Mouse (Mus musculus) heart, adult 2 months (tissue): Measurements from ENCODE around the gene Psmd3. TPM values are rescaled to one million over a fixed set of nuclear protein-coding genes. Genes with fewer than 3 reads are reported as not detected.
A peak's percentile ranks its signal among the peaks of the same experiment; 100 is the strongest.
"Not testable (repeated sequence)": the region's sequence is repeated elsewhere in the genome, so short reads cannot be mapped to it uniquely, and the experiment has no call there.

Source experiments
- DNase-seq, 2 experiments: peaks; one replicate each; pipeline ENCODE4 v3.0.0; 2021
- H3K27ac ChIP-seq: fragments of 200-600 bp; 2 replicates; pipeline ENCODE4 v1.8.1; 2022
- H3K27me3 ChIP-seq: fragments of 200-500 bp; 2 replicates; pipeline ENCODE4 v1.6.1; 2012; ENCODE audit warnings: mild to moderate bottlenecking, low read length, inconsistent platforms, mixed read lengths; ENCODE audit not compliant: control insufficient read depth, insufficient read depth
- H3K36me3 ChIP-seq: fragments of 200-500 bp; 2 replicates; pipeline ENCODE4 v1.6.1; 2012; ENCODE audit warnings: low read length, inconsistent platforms; ENCODE audit not compliant: control insufficient read depth, insufficient read depth
- H3K4me1 ChIP-seq: fragments of 200-500 bp; 2 replicates; pipeline ENCODE4 v1.6.1; 2011; ENCODE audit warnings: low read length; ENCODE audit not compliant: control insufficient read depth, insufficient read depth
- H3K4me3 ChIP-seq: fragments of 200-600 bp; 2 replicates; pipeline ENCODE4 v1.8.1; 2022
- H3K79me2 ChIP-seq: fragments of 200-500 bp; replicated peaks from 2 replicates; pipeline ENCODE4 v1.6.1; 2012; ENCODE audit warnings: mild to moderate bottlenecking, inconsistent platforms, low read length, moderate library complexity, mixed read lengths; ENCODE audit not compliant: control insufficient read depth, insufficient read depth
- H3K9ac ChIP-seq: fragments of 200-500 bp; 2 replicates; pipeline ENCODE4 v1.6.1; 2012; ENCODE audit warnings: low read depth, mild to moderate bottlenecking, control low read depth, inconsistent platforms, low read length, mixed read lengths
- CTCF ChIP-seq: fragments of 200-600 bp; IDR thresholded peaks from 2 replicates; pipeline ENCODE4 v1.8.1; 2022; ENCODE audit warnings: antibody characterized with exemption, mild to moderate bottlenecking, moderate library complexity
- EP300 ChIP-seq: fragments of 200-500 bp; IDR thresholded peaks from 2 replicates; pipeline ENCODE4 v1.6.1; 2011; ENCODE audit warnings: low read depth, low read length, control low read depth; ENCODE audit not compliant: insufficient read depth
- POLR2A ChIP-seq: fragments of 200-500 bp; IDR thresholded peaks from 2 replicates; pipeline ENCODE4 v1.6.1; 2011; ENCODE audit warnings: mild to moderate bottlenecking, low read depth, low read length, control low read depth; ENCODE audit not compliant: insufficient read depth
- WGBS: fragments of 180-500 bp; shearing (Covaris S2); methylation state at CpG from one replicate; pipeline ENCODE4 v1.1.7; 2018; 5-methylcytosine and 5-hydroxymethylcytosine counted together
- intact Hi-C: fragments of 180-260 bp; cut with DNase I; formaldehyde crosslinking; loops from one replicate; pipeline ENCODE4 v1.15.1; 2025
- polyA plus RNA-seq: library from polyadenylated mRNA; depleted of rRNA; stranded (reverse); fragments of >200 nt; gene quantifications from 2 replicates; pipeline ENCODE4 v1.2.3, GENCODE M21; 2012
- total RNA-seq, 2 experiments: library from RNA; stranded (reverse); gene quantifications; 2 replicates each; pipeline ENCODE4 v1.2.3; 2021

Gene Psmd3
- total and polyA plus RNA-seq, 3 experiments, result 89.5 to 144 (median 105) TPM

DNA sequence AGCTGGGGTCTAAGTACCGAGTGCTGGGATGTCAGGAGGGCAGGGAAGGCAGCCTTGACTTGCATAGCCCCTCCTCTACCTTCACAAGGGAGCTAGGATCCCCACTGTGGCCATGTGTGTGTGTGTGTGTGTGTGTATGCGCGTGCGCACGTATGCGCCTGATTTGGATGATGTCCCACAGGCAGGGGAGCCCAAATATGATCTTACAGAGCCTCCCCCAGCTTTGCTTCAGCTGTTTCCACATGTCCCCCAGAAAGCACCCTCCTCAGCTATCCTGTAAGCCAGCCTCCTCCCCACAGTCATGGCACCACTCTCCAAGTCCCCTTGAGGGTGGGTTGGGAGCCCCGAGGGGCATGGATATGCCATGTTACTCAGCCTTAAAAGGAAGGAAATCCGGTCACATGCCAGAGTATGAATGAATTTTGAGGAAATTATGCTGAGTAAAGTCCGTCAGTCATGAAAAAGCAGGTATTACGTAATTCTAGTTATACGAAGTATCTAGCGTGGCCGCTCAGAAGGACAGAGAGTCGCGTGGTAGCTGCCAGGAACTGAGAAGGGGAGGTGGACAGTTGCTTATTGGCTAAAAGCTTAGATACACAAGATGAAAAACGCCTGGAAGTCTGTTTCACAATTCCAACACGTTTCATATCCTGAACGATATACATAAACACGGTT, 26.1 kb downstream of the Psmd3 start:
- Histone ChIP-seq H3K27me3 (no peaks in the 10 kb centered on the region), H3K36me3 (peaks cover 2% of the 10 kb centered on the region; the same call in 1 of the 2 replicates), H3K79me2 (no peaks in the 10 kb centered on the region), H3K4me3 (no peak overlapping the region; the same call in 1 of the 2 replicates), H3K27ac (peak overlapping the region; percentile 57), H3K9ac (no peak overlapping the region), H3K4me1 (peaks cover 25% of the 10 kb centered on the region)
- intact Hi-C loops, result no loop called here
- WGBS, result 35% methylated on average over 19 of the region's 19 CpGs
- DNase-seq, result peak in 1 of 2 experiments; percentile 53
- no peak for TF ChIP-seq CTCF
- no peak for TF ChIP-seq POLR2A
- TF ChIP-seq EP300, result no peak

- Histone ChIP-seq H3K4me3 (no peak overlapping the region; the same call in 1 of the 2 replicates), H3K27me3 (no peaks in the 10 kb centered on the region), H3K79me2 (no peaks in the 10 kb centered on the region), H3K27ac (peak overlapping the region; percentile 57), H3K36me3 (peaks cover 2% of the 10 kb centered on the region; the same call in 1 of the 2 replicates), H3K4me1 (peaks cover 25% of the 10 kb centered on the region), H3K9ac (peak overlapping the region; percentile 18; the same call in 1 of the 2 replicates)
- intact Hi-C loops, result loop anchor here (1.0 kb wide), 1 partner anchor 9 kb away; no protein-coding TSS in a partner anchor
- DNase-seq, result peak; percentile 60 to 66
- no peak for TF ChIP-seq EP300
- TF ChIP-seq CTCF, result no peak
- no peak for TF ChIP-seq POLR2A
- WGBS, result 33% methylated on average over 26 of the region's 26 CpGs
These were observed 26.8 kb downstream of the Psmd3 start for GRCm38 (mm10) chr11:98709001-98709741.

DNA sequence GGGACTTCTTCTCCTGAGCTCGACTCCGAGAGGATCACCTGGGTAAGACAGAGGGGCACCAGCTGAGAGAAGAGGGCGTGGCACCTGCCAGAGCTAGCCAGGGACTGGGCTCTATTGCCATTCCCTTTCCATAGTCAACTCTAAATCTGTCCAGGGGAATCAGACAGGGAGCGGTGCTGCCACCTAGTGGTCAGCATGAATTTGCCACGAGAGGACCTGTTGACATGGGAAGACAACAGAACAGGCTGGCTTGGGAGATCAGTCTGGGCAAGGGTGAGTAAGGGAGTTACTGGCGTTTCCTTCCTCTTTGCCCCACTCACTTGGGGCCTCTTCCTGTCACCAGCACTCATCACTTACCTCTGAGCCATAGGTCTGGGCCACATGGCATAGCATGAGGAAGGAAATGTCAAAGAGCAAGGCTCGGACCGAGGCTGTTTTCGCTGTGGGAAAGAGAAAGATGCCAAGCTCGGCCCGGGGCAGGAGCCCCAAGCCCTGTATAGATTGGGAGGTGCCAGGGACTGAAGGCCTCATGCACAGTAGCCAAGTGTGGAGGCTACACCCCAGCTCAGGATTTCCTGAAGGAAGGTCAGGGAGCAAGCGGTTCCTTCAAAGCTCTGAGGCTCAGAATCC, 28.2 kb downstream of the Psmd3 start:
- TF ChIP-seq EP300, result peak; percentile 90
- peak; percentile 98 for TF ChIP-seq CTCF
- TF ChIP-seq POLR2A, result no peak
- Histone ChIP-seq H3K36me3 (peaks cover 2% of the 10 kb centered on the region; the same call in 1 of the 2 replicates), H3K79me2 (no peaks in the 10 kb centered on the region)

DNA sequence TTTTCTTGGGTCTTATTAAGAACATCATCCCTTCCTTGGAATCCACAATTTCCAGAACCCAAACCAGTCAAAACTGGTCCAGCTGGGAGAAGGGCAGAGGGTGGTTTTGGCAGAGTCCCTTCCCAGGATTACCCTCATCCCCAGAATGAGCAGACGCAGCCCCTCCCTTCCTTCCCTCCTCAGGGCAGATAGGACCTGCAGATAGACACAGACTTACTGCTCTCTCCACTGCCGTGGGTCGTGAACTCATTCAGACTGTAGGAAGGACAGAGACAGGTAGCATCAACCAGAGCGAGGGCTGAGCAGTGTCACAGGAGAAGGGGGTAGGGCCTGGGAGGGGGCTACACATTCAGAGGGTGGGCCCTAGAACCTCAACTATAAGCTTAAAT, 28.7 kb downstream of the Psmd3 start:
- TF ChIP-seq CTCF (no peak), EP300 (no peak), POLR2A (no peak)
- Histone ChIP-seq H3K4me3 (no peak overlapping the region; the same call in 1 of the 2 replicates), H3K27me3 (no peaks in the 10 kb centered on the region), H3K36me3 (peaks cover 2% of the 10 kb centered on the region; the same call in 1 of the 2 replicates), H3K4me1 (peaks cover 25% of the 10 kb centered on the region), H3K9ac (no peak overlapping the region), H3K79me2 (no peaks in the 10 kb centered on the region), H3K27ac (peak overlapping the region; percentile 77)
- 48% methylated on average over 4 of the region's 4 CpGs for WGBS
- DNase-seq, result no peak
- intact Hi-C loops, result no loop called here

More for the DNA sequence above, 28.2 kb downstream of the Psmd3 start:
- Histone ChIP-seq H3K27ac (peak overlapping the region; percentile 77), H3K4me1 (peaks cover 25% of the 10 kb centered on the region), H3K27me3 (no peaks in the 10 kb centered on the region), H3K4me3 (peak overlapping the region; percentile 14; the same call in 1 of the 2 replicates), H3K9ac (peak overlapping the region; percentile 12; the same call in 1 of the 2 replicates)
- peak; percentile 85 to 90 for DNase-seq
- WGBS, result 23% methylated on average over 12 of the region's 12 CpGs
- intact Hi-C loops, result no loop called here

GRCm38 (mm10) chr11:98712009-98712408, 29.7 kb downstream of the Psmd3 start:
- H3K27me3 ChIP-seq, H3K36me3 ChIP-seq, H3K9ac ChIP-seq, intact Hi-C loops, H3K27ac ChIP-seq, H3K4me3 ChIP-seq, H3K79me2 ChIP-seq, DNase-seq: not testable (repeated sequence)
- WGBS, result 87% methylated on average over 6 of the region's 6 CpGs
- H3K4me1 ChIP-seq, result peaks cover 25% of the 10 kb centered on the region
- peak; percentile 57 for TF ChIP-seq CTCF
